Mouse (Mus musculus) ovary, postnatal 14 days (tissue): Measurements from ENCODE around the gene Nipal1.

Source experiments
- DNase-seq: peaks from one replicate; pipeline ENCODE4 v3.0.0; 2022; ENCODE audit warnings: low spot score

Gene Nipal1

GRCm38 (mm10) chr5:72647418-72647907 is at the start of gene Nipal1:
TSS of gene Nipal1 (plus strand) at chr5:72647795.
- DNase-seq = peak; percentile 36

- peak; percentile 15 for DNase-seq
Observed at GRCm38 (mm10) chr5:72601006-72601405, 46.6 kb upstream of the Nipal1 start.

- no peak for DNase-seq
Observed at GRCm38 (mm10) chr5:72603138-72603537, 44.5 kb upstream of the Nipal1 start.

GRCm38 (mm10) chr5:72617413-72617812 is 30.2 kb upstream of the Nipal1 start:
- DNase-seq = no peak

GRCm38 (mm10) chr5:72621022-72621421 is 26.6 kb upstream of the Nipal1 start:
- DNase-seq = no peak

- DNase-seq = no peak
Observed at GRCm38 (mm10) chr5:72630026-72630425, 17.6 kb upstream of the Nipal1 start.

GRCm38 (mm10) chr5:72634791-72635271 is 12.8 kb upstream of the Nipal1 start:
- DNase-seq = no peak

GRCm38 (mm10) chr5:72636122-72636521 is 11.5 kb upstream of the Nipal1 start:
- DNase-seq = no peak

- DNase-seq = no peak
Observed at GRCm38 (mm10) chr5:72636576-72636975, 11.0 kb upstream of the Nipal1 start.

- DNase-seq = no peak
Observed at GRCm38 (mm10) chr5:72640072-72640471, 7.5 kb upstream of the Nipal1 start.

- no peak for DNase-seq
Observed at GRCm38 (mm10) chr5:72643655-72644054, 3.9 kb upstream of the Nipal1 start.

GRCm38 (mm10) chr5:72644175-72644574 is 3.4 kb upstream of the Nipal1 start, which contains the start of gene Cnga1:
TSS of gene Cnga1 (minus strand) at chr5:72644275.
- no peak for DNase-seq

GRCm38 (mm10) chr5:72646131-72646530 is 1.5 kb upstream of the Nipal1 start:
- DNase-seq = no peak

- no peak for DNase-seq
Observed at GRCm38 (mm10) chr5:72646996-72647395, 599 bp upstream of the Nipal1 start.

- DNase-seq = no peak
Observed at GRCm38 (mm10) chr5:72647958-72648595, 482 bp downstream of the Nipal1 start.

GRCm38 (mm10) chr5:72648987-72649735 is 1.6 kb downstream of the Nipal1 start:
- DNase-seq = no peak

GRCm38 (mm10) chr5:72653068-72653674 is 5.6 kb downstream of the Nipal1 start:
- DNase-seq = no peak

GRCm38 (mm10) chr5:72656270-72656791 is 8.7 kb downstream of the Nipal1 start:
- no peak for DNase-seq

- no peak for DNase-seq
Observed at GRCm38 (mm10) chr5:72658375-72658774, 10.8 kb downstream of the Nipal1 start.

- DNase-seq = no peak
Observed at GRCm38 (mm10) chr5:72661051-72661781, 13.6 kb downstream of the Nipal1 start.

GRCm38 (mm10) chr5:72664126-72664525 is 16.5 kb downstream of the Nipal1 start:
- DNase-seq = no peak

- no peak for DNase-seq
Observed at GRCm38 (mm10) chr5:72664854-72665253, 17.3 kb downstream of the Nipal1 start.
